Mouse (Mus musculus) left cerebral cortex, postnatal 36 days (tissue): ENCODE measurements around the gene Frs3. TPM values are rescaled to one million over a fixed set of nuclear protein-coding genes. Genes with fewer than 3 reads are reported as not detected.
"Not testable (repeated sequence)": the region's sequence is repeated elsewhere in the genome, so short reads cannot be mapped to it uniquely, and the experiment has no call there.

Experiments
- DNase-seq, 2 experiments: peaks; one replicate each; pipeline ENCODE4 v3.0.0; 2021 to 2022; ENCODE audit warnings: low spot score in 2 of 2, mixed read lengths in 1 of 2
- intact Hi-C: fragments of 180-260 bp; cut with DNase I; formaldehyde crosslinking; loops from one replicate; pipeline ENCODE4 v1.15.1; 2025
- total RNA-seq, 2 experiments: library from RNA; stranded (reverse); gene quantifications; 2 replicates each; pipeline ENCODE4 v1.2.3; 2021

Frs3 gene
- 10 to 100 TPM; 29.8 to 31.6 TPM for total RNA-seq

DNA sequence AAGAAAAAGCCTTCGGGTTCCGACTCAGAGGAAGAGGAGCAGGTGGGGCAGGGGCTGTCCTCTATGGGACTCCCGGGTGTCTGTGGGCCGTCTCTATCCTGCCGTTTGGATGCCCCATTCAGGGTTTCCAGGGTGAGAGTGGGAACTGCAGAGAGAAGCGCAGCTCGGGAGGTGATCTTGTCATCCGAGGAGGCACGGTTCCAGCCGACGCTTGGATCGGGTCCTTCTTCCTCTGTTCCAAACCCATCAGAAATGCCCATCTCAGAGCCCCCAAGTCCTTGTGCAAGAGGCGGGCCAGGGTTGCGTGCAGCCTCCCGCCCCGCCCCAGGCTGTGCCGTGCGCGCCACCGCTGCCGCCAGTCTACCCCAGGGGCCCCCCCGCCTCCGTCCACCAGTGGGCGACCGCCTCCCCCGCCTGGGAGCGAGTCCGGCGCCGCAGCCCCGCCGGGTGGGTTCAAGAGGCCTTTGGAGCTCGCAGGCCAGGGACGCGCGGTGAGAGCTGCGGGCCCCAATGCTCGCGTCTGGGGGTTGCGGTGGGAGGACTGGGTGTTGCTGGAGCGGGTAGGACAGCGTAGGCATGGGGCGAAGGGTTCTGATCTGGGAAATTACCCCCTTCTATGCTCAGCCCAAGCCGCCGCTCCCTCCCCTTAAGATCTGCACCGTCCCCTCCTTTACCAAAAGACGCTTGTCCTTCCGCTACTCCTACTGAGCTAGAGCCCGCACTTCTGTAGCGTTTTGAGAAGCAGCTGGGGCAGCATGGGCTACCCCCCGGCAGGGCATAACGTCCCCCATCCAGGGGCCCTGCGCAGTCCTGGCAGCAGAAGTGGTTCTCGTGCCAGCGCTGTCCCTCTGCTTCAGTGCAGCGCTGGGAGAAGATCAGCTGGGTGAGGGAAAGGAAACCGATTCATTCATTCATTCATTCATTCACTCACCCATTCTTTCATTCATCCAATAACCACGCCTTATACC is at the start of gene Frs3:
Frs3 (plus strand) TSS at position 423 of the 968 bp plus-strand sequence.
- peak; percentile 81 to 86 for DNase-seq
- intact Hi-C loops, result loop anchor here (5.0 kb wide), 3 partner anchors 62 to 182 kb away; partner anchors contain the start of genes Bysl, Ccnd3, Gm20517 and Med20

DNA sequence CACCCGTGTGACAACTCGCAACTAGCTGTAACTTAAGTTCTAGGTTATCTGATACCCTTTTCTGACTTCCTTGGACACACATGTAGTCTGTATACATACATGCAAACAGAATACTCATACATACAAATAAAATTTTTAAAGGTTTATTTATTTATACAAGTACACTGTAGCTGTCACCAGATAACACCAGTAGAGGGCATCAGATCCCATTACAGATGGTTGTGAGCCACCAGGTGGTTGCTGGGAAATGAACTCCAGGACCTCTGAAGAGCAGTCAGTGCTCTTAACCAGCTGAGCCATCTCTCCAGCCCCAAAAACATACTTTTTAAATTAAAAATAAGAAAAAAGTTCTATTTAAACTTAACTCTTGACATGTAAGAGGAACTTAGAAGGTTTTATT is 45.8 kb upstream of the Frs3 start:
- no peak for DNase-seq
- intact Hi-C loops, result no loop called here

DNA sequence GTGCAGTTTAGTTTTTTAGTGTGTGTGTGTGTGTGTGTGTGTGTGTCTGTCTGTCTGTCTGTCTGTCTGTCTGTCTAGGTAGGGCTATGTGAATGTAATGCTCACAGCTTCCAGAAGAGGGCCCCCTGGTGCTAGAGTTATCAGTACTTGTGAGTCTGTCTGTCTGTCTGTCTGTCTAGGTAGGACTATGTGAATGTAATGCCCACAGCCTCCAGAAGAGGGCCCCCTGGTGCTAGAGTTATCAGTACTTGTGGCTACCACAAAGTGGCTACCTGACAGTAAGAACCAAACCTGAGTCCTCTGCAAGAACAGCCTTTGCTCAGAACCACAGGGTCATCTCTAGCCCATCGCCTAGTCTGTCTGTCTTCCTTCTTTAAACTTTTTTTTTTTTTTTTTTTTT is 42.1 kb upstream of the Frs3 start:
- peak; percentile 14 to 16 for DNase-seq

DNA sequence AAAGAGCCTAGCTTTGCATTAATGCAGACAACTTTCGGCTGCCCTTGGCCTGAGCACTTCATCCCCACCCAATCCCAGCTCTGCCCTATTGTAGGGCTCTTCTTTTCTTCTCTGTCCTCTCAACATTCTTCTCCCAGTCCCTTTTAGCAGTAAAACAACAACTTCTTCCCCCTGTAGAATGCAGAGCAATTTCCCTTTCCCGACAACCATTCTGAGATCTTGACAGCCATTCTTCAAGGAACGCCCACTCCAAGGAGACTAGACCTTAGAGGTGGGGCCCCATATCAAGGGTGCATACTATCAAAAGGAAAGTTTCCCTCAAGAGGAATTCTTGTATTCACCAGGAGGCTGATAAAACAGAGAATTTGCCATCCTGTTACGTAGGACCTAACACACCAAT is 39.9 kb upstream of the Frs3 start:
- DNase-seq, result no peak
- intact Hi-C loops, result no loop called here

More for the DNA sequence above, 42.1 kb upstream of the Frs3 start:
- intact Hi-C loops, result no loop called here

DNA sequence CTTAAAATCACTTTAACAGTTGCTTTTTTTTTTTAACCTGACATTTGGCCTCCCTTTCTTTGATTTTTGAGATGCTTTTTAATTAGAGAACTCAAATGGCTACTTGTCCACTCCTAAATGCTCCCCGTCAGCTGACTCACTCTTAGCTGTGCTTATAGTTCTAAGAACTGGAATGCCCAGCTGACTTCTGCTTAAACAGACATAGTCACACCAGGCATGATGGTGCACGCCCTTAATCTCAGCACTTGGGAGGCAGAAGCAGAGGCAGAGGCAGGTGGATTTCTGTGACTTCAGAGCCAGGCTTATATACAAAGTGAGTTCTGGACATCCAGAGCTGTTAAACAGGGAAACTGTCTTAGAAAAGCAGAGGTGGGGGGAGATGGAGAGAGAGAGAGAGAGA is 36.9 kb upstream of the Frs3 start:
- intact Hi-C loops, result no loop called here
- no peak for DNase-seq

DNA sequence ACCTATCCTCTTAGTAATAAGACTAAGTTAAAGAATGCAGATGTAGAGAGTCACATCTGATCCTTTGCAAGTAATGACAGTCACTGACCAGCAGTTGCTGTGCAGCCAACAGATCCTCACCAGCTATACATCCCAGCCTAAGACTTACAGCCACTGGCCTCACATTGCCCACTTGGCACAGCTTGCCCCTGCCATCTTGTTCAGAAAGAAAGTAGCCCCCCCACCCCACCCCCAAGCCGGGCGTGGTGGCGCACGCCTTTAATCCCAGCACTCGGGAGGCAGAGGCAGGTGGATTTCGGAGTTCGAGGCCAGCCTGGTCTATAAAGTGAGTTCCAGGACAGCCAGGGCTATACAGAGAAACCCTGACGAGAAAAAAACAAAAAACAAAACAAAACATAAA is 34.5 kb upstream of the Frs3 start:
- intact Hi-C loops, result not testable (repeated sequence)

DNA sequence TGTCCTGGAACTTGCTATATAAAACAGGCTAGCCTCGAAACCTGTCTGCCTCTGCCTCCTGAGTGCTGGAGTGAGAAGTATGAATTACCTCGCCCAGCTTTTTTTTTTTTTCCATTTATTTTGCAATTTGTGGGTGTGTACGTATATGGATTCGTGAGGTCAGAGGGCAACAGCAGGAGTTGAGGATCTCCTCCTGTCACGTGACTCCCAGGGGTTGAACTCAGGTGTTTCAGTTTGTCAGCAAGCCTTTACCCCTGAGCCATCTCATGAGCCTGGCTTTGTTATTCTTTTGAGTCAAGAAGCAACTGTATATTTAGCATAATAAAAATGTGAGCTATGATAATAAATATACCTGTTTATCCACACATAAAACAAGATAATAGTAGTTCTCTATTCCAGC is 33.1 kb upstream of the Frs3 start:
- intact Hi-C loops, result no loop called here
- no peak for DNase-seq

More for the DNA sequence above, 34.5 kb upstream of the Frs3 start:
- DNase-seq, result not testable (repeated sequence)

DNA sequence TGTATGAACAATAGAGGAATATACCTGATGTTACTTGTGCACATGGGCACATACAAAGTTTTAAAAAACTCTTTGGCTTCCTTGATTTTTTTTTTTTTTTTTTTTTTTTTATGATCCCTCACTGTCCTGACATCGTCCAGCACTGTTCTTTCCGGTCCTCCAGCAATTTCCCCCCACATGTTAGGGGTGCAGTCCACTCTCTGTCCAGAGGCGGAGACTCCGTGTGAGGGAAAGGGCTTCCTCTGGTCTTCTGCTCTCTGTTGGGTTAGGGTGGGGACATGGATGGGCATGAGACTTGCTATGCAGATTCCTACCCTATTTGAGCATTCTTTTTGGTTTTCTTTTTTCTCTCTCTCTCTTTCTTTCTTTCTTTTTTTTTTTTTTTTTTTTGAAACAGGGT is 30.9 kb upstream of the Frs3 start:
- intact Hi-C loops, result no loop called here
- DNase-seq, result no peak

DNA sequence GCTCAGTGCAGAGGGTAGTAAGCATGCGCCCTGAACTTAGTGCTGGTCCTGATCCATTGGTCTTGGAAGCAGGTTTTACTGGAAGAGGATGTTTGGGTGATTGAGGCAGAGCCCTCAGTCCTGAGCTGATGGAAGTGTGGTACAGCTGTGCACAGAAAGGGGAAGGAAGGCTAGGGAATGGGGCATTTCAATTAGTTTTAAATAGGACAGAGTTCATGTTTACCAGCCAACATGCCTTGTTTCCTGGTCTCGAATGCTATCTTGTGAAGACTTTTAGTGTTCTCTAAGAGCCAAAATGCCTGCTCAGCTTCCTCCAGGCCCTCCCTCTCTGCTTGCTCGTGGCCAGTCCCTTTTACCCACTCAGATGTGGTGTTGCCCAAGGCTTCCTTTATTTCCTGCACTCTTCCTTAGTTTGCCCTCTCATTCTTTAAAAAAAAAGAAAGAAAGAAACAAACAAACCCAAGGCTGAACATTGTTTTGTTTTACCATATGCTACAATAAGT is 30.0 kb upstream of the Frs3 start:
- intact Hi-C loops, result no loop called here
- no peak for DNase-seq

DNA sequence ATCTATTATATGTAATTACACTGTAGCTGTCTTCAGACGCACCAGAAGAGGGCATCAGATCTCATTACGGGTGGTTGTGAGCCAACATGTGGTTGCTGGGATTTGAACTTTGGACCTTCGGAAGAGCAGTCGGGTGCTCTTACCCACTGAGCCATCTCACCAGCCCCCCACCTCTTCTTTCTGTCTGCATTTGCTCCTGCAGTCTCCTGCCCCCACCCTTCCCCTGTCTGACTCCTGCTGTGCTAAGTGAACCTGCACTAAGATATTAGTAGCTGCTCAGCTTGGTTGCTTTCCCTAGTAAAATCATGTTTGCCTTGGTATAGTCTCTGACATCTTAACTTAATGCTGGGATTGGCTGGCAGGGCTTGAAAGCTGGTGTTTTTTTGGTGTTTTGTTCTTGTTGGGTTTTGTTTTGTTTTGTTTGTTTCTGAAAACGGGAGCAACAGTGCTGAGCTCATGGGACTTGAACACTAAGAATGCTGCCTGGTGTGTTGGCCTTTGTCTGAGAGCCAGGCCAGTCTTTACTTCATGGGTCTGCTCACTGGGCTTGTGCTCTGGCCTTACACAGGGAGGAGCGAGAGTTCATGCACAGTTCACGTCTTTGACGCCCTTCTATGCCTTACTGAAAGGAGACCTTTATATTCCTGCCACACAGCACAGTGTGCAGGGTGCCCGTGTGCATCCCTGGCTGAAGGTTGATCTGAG is 25.7 kb upstream of the Frs3 start:
- DNase-seq, result no peak
- intact Hi-C loops, result no loop called here

DNA sequence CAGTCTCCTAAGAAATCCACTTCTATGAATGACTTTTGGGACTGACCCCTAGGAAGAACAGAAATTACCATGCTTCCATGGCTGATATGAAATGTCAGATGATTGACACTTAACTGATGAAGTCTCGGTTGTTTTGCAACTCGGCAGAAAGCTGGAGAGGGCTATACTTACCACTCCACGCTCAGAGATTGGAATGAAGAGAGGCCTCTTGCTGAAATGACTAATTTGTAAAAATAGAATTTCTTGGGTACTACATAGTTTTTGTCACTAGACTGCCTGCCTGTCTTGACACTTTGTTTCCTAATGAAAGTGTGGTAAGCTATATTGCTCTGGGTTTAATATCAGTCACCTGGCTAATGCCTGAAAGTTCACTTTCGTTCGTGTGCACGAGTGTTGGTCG is 24.4 kb upstream of the Frs3 start:
- intact Hi-C loops, result no loop called here
- DNase-seq, result no peak

DNA sequence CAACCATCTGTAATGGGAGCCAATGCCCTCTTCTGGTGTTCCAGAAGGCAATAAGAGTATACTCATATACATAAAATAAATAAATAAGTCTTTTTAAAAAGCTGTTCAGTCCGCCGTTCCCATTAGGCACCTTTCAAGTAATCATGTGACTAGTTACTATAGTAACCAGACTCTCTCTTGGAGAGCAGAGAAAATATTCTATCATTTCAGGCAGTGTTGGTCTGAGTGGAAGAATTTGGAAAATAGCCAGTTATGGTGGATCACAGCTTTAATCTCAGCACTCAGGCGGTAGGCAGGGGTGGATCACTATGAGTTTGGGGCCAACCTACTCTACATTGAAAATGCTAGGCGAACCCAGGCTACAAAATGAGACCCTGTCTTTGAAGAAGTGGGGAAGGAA is 19.7 kb upstream of the Frs3 start:
- intact Hi-C loops, result no loop called here
- DNase-seq, result no peak

DNA sequence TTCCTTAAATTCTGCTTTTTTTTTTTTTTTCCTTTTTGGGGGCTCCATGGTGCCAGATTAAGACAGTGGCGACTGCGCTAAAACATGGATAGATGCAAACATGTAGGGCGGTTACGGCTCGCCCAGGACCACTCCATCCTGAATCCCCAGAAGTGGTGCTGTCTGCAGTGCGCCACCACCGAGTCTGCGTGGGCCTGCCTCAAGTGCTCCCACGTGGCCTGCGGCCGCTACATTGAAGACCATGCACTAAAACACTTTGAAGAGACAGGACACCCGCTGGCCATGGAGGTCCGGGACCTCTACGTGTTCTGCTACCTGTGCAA is 16.9 kb upstream of the Frs3 start:
- intact Hi-C loops, result loop anchor here (5.0 kb wide), 1 partner anchor 40 kb away; the partner anchor contains the start of gene Usp49
- DNase-seq, result peak in 1 of 2 experiments; percentile 31

DNA sequence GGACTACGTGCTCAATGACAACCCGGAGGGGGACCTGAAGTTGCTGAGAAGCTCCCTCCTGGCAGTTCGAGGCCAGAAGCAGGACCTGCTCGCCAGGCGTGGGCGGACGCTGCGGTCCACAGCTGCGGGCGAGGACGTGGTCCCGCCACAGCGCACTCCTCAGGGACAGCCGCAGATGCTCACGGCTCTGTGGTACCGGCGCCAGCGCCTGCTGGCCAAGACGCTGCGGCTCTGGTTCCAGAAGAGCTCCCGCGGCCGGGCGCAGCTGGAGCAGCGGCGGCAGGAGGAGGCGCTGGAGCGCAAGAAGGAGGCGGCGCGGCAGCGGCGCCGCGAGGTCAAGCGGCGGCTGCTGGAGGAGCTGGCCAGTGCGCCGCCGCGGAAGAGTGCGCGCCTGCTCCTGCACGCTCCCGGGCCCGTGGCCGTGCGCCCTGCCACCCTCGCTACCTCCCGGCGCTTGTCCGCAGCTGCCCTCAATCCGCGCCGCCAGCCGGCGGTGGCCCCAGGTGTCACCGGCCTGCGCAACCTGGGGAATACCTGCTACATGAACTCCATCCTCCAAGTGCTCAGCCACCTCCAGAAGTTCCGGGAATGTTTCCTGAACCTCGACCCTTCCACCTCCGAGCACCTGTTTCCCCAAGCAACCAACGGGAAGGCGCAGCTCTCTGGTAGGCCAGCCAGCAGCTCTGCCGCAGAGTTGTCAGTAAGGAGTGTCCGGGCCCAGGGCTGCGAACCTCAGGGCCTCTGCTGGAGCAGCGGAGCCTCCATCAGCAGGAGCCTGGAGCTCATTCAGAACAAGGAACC is 16.3 kb upstream of the Frs3 start:
- intact Hi-C loops, result loop anchor here (5.0 kb wide), 1 partner anchor 40 kb away; the partner anchor contains the start of gene Usp49
- peak; percentile 55 to 60 for DNase-seq

DNA sequence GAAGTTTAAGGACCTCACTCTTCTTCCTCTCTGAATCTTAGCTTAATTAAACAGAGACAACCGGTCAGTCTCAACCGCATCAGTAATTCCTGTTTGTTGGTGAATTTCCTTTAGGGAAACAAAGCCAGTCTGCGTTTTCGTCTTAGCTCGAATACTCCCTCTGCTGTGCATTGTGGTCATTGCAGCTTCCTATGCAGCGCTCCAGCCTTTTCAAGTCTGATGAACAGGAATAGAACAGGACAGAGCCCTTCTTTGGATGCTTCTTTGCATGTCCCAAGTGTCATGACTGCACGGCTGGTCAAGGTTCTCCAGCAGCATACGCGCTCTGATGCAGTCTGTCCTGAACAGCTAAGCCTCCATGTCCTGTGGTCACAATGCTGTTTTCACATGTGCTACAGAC is 12.2 kb upstream of the Frs3 start:
- intact Hi-C loops, result no loop called here
- peak; percentile 68 to 76 for DNase-seq

DNA sequence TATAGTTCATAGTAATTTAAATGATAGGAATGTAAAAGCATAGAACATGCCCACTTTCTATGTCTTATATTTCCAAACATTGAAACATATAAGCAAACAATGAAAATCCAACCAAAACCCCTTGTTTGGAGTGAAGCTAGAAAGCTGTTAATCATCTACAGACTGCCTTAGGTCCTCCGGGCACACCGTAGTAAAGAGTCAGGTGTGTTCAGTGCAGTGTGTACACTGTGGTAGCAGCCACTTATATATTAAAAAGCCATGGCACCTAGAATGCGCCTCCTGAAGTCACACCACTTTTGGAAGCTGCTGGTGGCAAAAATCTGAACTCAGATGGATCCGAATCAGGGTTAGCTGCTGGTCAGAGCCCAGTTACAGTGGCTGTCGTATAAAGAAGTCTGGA is 10.6 kb upstream of the Frs3 start:
- DNase-seq, result no peak
- intact Hi-C loops, result no loop called here

DNA sequence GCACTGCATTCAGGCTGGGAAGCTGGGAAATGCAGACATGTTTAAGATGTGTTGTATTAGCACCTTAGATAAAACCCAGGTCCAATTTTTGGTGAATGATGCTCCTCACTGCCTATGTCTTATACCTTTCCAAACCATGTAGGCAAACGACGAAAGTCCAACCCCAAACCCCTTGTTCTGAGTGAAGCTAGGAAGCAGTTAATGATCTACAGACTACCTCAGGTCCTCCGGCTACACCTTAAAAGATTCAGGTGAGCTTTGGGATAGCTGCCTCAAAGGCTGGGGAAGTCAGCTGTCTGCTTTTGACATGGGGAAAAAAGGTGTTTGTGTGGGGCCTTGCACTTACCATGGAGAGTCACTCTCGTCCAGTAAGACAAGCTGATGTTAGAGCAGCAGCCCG is 10.1 kb upstream of the Frs3 start:
- no peak for DNase-seq
- intact Hi-C loops, result no loop called here

DNA sequence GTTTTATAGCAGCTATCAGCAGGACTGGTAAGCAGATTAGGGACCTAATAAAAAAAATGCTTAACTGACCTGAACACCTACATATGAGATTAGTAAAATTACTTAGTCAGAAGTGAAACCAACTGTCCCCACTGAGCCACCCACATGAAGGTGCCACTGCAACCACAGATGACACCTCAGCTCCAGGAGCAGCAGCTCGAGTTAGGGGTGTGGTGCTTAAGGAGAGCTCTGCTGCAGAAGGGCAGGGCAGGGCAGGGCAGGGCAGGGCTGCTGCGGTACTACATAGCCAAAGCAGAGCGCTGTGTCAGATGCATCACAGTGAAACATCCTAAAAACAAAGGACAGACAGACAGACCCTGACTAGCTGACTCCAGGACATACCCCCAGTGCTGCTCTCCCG is 6.0 kb upstream of the Frs3 start:
- no peak for DNase-seq
- intact Hi-C loops, result no loop called here

DNA sequence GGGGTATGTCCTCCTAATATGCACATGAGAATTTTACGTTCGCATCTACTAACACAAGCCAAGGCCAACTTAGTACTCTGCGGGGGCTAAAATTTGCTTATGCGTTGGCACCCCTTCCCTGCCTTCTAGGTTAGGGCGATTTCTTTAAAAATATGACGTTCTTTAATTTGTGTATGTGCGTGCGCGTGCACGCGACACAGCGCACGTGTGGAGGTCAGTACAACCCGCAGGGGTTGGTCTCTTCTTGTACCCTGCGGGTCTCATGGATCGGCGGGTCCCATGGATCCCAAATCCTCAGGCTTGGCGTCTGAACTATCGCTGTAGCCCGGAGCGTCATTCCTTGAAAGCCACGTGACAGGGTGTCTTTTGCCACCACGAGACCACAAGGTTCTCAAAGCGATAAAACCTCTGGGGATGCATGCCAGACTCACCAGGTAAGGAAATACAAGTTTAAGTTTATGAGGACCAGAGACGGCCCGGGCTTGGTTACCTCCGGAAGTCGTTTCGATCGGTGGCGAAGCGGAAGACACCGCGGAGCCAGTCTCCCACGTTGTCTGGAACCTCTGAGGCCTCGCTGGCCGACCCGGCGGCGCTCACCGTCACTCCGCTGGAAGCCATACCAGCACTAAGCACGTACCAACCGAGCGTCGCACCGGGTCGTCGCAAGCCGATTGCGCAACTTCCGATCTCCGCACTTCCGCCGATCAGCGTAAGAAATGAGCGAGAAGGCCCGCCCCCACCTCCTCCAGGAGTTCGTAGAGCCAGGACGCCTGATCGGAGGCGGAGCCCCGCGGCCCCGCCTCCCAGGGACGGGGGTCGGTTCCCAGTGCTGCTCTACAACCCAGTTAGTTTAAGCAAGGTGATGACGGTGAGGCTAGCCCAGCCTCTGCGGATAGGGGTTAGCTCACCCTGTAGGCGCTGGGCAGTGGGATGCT is 1.2 kb upstream of the Frs3 start:
- DNase-seq, result peak; percentile 95 to 96
- intact Hi-C loops, result loop anchor here (5.0 kb wide), 3 partner anchors 60 to 180 kb away; partner anchors contain the start of genes Bysl, Ccnd3, Gm20517 and Med20
